Mouse (Mus musculus) ES-Bruce4 (cell line): Measurements from ENCODE around the gene Tfap2c. TPM values are rescaled to one million over a fixed set of nuclear protein-coding genes. Genes with fewer than 3 reads are reported as not detected.

Source experiments
- H3K27ac ChIP-seq: 2 replicates; pipeline ENCODE4 v1.5.1; 2012; ENCODE audit warnings: low read length, inconsistent platforms; ENCODE audit not compliant: insufficient read depth
- H3K27me3 ChIP-seq: 2 replicates; pipeline ENCODE4 v1.6.1; 2012; ENCODE audit warnings: mild to moderate bottlenecking, low read length, inconsistent platforms; ENCODE audit not compliant: control insufficient read depth, poor library complexity, insufficient read depth, severe bottlenecking
- H3K36me3 ChIP-seq: 2 replicates; pipeline ENCODE4 v1.6.1; 2012; ENCODE audit warnings: inconsistent platforms, mild to moderate bottlenecking, low read length, moderate library complexity; ENCODE audit not compliant: control insufficient read depth, poor library complexity, insufficient read depth, severe bottlenecking
- H3K4me1 ChIP-seq: one replicate; pipeline ENCODE4 v1.8.1; 2011; ENCODE audit warnings: low read length; ENCODE audit not compliant: control insufficient read depth, insufficient read depth
- H3K4me3 ChIP-seq: 2 replicates; pipeline ENCODE4 v1.5.1; 2011; ENCODE audit warnings: low read depth, mild to moderate bottlenecking, low read length
- H3K9ac ChIP-seq: 2 replicates; pipeline ENCODE4 v1.6.1; 2012; ENCODE audit warnings: low read depth, mild to moderate bottlenecking, inconsistent platforms; ENCODE audit not compliant: poor library complexity, severe bottlenecking
- H3K9me3 ChIP-seq: replicated peaks from 2 replicates; pipeline ENCODE4 v1.6.1; 2012; ENCODE audit warnings: mild to moderate bottlenecking, low read length, inconsistent platforms; ENCODE audit not compliant: control insufficient read depth, poor library complexity, insufficient read depth, severe bottlenecking
- CTCF ChIP-seq: IDR thresholded peaks from one replicate; pipeline ENCODE4 v1.8.1; 2011; ENCODE audit warnings: low read depth, low read length
- EP300 ChIP-seq: IDR thresholded peaks from 2 replicates; pipeline ENCODE4 v1.6.1; 2011; ENCODE audit warnings: low read depth, low read length; ENCODE audit not compliant: insufficient read depth
- POLR2A ChIP-seq: IDR thresholded peaks from one replicate; pipeline ENCODE4 v1.8.1; 2011; ENCODE audit warnings: low read length; ENCODE audit not compliant: insufficient read depth
- polyA plus RNA-seq: library from polyadenylated mRNA; stranded (reverse); fragments of >200 nt; gene quantifications from 2 replicates; pipeline ENCODE4 v1.2.4, GENCODE M21; 2011; ENCODE audit warnings: low read depth; ENCODE audit not compliant: missing spikeins, insufficient read depth, insufficient read length

Gene Tfap2c
- polyA plus RNA-seq, 1 experiment, result 107 TPM

DNA sequence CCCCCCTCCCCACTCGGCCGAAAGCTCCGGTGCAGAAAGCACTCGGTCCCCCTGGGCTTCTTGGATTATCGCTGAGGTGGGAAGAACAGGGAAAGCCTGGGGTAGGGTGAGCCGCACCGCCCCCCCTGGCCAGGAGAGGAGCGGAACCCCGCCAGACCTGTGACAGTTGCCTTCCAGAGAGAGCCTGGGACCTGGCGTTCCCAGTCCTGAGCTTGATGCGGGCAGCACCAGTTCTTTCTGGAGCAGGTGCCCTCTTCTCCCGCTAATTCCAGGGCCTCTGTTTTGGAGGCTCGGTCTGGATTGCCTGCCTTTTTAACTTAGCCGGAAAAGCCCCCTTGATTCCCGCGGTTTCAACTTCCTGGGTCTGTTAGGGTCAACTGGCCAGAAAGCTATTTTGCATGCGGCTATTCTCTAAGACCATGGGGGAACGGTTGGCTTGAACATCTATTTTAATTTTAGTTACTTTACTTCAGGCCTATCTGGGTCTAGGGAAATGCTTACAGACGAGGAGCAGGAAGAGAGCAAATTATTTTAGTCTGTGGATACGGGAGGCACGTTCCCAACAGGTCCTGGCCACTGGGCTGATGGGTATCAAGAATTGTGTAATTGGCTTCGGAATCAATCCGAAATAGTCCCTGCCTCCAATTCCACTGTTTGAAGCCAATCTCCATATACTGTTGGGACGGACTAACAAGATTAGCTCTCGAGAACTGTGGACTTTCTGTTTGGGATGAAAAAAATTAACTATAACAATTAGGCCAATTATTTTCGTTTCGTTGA is 1.4 kb upstream of the Tfap2c start:
- Histone ChIP-seq H3K36me3 (peaks cover 17% of the 10 kb centered on the region), H3K27ac (no peak overlapping the region), H3K4me1 (peaks cover 3% of the 10 kb centered on the region), H3K4me3 (peak overlapping the region; percentile 62), H3K9ac (peak overlapping the region; percentile 67), H3K27me3 (peaks cover 5% of the 10 kb centered on the region; the same call in 1 of the 2 replicates), H3K9me3 (no peaks in the 10 kb centered on the region)
- TF ChIP-seq EP300 (0 out of 2 replicates have a peak, but pooled peaks have one; percentile 21), CTCF (peak; percentile 36), POLR2A (no peak)

DNA sequence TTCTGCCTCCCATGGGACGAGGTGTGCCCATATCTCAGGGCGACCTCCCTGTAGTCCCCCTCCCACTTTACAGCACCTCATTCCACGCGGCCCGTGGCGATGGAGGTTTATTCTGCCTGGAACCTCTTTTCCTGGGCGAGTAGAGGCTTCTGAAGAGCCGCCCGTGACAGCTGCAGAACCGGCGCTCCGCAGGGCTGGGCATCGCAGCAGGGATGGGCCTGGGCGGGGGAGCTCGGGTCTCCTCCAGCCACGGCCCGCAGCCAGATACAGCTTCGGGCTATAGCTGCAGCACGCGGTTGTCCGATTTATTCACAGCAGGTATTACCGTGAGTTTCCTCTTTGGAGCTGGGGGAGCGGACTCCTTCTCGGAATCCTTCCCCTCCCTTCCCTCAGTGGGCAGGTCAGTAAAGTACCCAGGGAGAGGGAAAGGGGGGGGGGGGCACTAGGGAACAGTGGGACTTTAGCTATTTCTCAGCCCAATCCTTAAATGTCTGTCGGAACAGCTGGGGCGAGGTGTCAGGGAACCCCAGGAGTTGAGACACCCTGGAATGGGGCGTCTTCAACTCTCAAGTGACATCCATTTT is 629 bp upstream of the Tfap2c start:
- peaks cover 2% of the 10 kb centered on the region for H3K4me1 ChIP-seq
- H3K27me3 ChIP-seq, result peaks cover 5% of the 10 kb centered on the region; the same call in 1 of the 2 replicates
- H3K9ac ChIP-seq, result peak overlapping the region; percentile 67
- peak overlapping the region; percentile 50 for H3K4me3 ChIP-seq
- no peak overlapping the region for H3K27ac ChIP-seq
- no peaks in the 10 kb centered on the region for H3K9me3 ChIP-seq
- no peak for TF ChIP-seq EP300
- TF ChIP-seq POLR2A, result no peak
- H3K36me3 ChIP-seq, result peaks cover 24% of the 10 kb centered on the region

DNA sequence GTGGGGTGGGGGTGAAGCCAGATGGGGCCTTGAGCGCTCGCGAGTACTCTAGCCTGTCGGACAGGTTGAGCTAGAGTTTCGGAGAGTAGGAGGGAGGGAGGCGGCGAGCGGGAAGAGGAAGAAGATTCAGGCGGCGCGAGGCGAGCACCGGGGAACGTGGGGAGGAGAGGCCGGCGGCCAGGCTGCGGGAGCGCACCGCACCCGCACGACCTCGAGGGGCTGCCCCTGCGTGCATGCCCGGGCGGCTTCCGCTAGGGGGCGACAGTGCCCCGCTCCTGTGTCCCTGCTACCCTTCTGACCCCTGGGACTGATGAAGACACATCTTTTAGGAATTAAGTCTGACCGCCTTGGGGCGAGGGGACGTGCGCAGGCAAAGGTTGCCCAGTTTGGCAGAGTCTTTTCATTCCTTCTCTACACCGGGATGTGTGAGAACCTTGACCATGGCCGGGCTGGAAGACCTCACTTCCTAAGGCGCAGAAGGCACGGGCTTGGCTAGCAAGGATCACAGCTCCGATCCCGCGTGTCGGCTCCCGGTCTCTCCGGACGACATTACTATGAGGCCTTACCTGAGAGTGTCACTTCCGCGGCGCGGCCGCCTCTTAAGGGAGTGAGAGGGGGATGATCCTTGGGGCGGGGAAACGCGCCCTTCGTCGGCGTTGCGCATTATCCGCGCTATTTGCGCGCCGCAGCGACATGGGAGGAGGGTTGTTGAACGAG is 1.1 kb downstream of the Tfap2c start:
- Histone ChIP-seq H3K9ac (peak overlapping the region; percentile 44), H3K27me3 (peaks cover 5% of the 10 kb centered on the region; the same call in 1 of the 2 replicates), H3K9me3 (no peaks in the 10 kb centered on the region), H3K4me1 (no peaks in the 10 kb centered on the region), H3K4me3 (peak overlapping the region; percentile 75), H3K36me3 (peaks cover 39% of the 10 kb centered on the region), H3K27ac (no peak overlapping the region)
- TF ChIP-seq CTCF (peak; percentile 90), EP300 (0 out of 2 replicates have a peak, but pooled peaks have one; percentile 52), POLR2A (no peak)

DNA sequence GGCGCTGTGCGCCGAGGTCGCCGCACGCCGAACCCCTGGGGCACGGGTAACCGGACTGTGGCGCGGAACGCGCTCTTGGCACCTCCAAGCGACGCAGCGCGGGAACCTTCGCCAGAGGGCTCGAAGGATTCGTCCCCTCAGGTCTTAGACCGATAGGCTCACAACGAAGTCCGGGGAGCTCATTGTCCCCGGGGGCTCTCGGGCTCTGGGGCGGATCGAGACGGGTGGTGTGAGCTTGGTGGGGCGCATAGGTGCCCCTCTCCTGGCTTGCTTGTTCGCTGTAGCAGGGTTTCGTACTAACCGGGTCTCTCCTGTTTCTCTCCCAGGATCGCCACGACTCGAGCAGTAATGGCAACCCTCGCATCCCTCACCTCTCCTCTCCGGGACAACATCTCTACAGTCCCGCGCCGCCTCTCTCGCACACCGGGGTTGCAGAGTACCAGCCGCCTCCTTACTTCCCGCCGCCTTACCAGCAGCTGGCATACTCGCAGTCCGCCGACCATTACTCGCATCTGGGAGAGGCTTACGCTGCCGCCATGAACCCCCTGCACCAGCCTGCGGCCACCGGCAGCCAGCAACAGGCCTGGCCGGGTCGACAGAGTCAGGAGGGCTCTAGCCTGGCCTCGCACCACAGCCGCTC is 1.8 kb downstream of the Tfap2c start:
- H3K4me1 ChIP-seq, result no peaks in the 10 kb centered on the region
- peak overlapping the region; percentile 75 for H3K4me3 ChIP-seq
- peaks cover 5% of the 10 kb centered on the region; the same call in 1 of the 2 replicates for H3K27me3 ChIP-seq
- TF ChIP-seq POLR2A (no peak), CTCF (no peak), EP300 (no peak)
- H3K36me3 ChIP-seq, result peaks cover 43% of the 10 kb centered on the region
- H3K9ac ChIP-seq, result peak overlapping the region; percentile 44
- H3K9me3 ChIP-seq, result no peaks in the 10 kb centered on the region
- no peak overlapping the region for H3K27ac ChIP-seq

DNA sequence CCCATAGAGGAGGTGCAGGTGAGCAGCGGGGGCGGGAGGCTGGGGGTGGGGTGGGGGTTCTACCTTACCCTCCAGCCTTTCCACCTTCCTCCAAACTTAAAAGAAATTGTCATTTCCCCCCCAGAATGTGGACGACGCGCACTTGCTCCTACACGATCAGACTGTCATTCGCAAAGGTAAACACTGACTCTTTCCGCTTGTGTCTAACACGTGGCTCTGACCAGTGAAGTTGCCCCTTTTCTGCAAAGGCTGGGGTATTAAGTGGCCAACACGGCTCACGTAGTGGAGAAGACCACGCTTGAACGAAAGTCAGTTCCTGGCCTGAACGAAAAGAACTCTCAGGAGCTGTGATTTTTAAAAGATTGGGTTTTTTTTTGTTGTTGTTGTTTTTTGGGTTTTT is 2.5 kb downstream of the Tfap2c start:
- TF ChIP-seq POLR2A (no peak), CTCF (no peak), EP300 (no peak)
- Histone ChIP-seq H3K27me3 (peaks cover 5% of the 10 kb centered on the region; the same call in 1 of the 2 replicates), H3K9me3 (no peaks in the 10 kb centered on the region), H3K36me3 (peaks cover 47% of the 10 kb centered on the region), H3K9ac (peak overlapping the region; percentile 44), H3K4me1 (no peaks in the 10 kb centered on the region), H3K27ac (no peak overlapping the region), H3K4me3 (peak overlapping the region; percentile 75)
